Mouse (Mus musculus): ENCODE results near the gene Olfr190. TPM values are rescaled to one million over a fixed set of nuclear protein-coding genes. Genes with fewer than 3 reads are reported as not detected.
"Not testable (repeated sequence)": the region's sequence is repeated elsewhere in the genome, so short reads cannot be mapped to it uniquely, and the experiment has no call there.

Gene Olfr190
- polyA plus RNA-seq (2011; ENCODE audit: insufficient read depth, insufficient read length, low replicate concordance, missing spikeins), result 0.32 TPM in 1 of 2 replicates, not detected in the other

- H3K27ac ChIP-seq (ENCODE audit: control insufficient read depth, insufficient read depth, low read depth, low read length, poor library complexity), result no peak within 1 kb of the TSS
- TF ChIP-seq POLR2A (IDR thresholded peaks at IDR 0.05; ENCODE audit: borderline replicate concordance, control insufficient read depth, low read depth, low read length) (no peak), CTCF (IDR thresholded peaks at IDR 0.05; ENCODE audit: control insufficient read depth, insufficient read depth, low read length) (no peak)
- H3K4me3 ChIP-seq (replicated peaks; ENCODE audit: control insufficient read depth, low read depth, low read length), result no peak within 1 kb of the TSS
- WGBS, result 75% methylated on average over 5 of the region's 5 CpGs
- no peaks in the 10 kb centered on the region for H3K4me1 ChIP-seq (ENCODE audit: control insufficient read depth, insufficient read depth, low read length)
These were observed at the start of gene Olfr190 for GRCm38 (mm10) chr16:59077905-59078304. Olfr190 (minus strand) TSS chr16:59078005.

- no peaks in the 10 kb centered on the region for H3K4me1 ChIP-seq (ENCODE audit: control insufficient read depth, insufficient read depth, low read length)
- H3K27ac ChIP-seq (ENCODE audit: control insufficient read depth, insufficient read depth, low read depth, low read length, poor library complexity), result no peak within 1 kb of the TSS
- H3K4me3 ChIP-seq (replicated peaks; ENCODE audit: control insufficient read depth, low read depth, low read length), result no peak within 1 kb of the TSS
- no peak for TF ChIP-seq POLR2A (IDR thresholded peaks at IDR 0.05; ENCODE audit: borderline replicate concordance, control insufficient read depth, low read depth, low read length)
- no peak for TF ChIP-seq CTCF (IDR thresholded peaks at IDR 0.05; ENCODE audit: control insufficient read depth, insufficient read depth, low read length)
These were observed 43.2 kb upstream of the Olfr190 start, which contains the start of gene Olfr194 for GRCm38 (mm10) chr16:59120969-59121368. Olfr194 (minus strand) TSS chr16:59121069.

- 70% methylated on average over 1 of the region's 1 CpGs for WGBS
- Histone ChIP-seq H3K4me3 (replicated peaks; ENCODE audit: control insufficient read depth, low read depth, low read length) (no peak within 1 kb of the TSS), H3K4me1 (ENCODE audit: control insufficient read depth, insufficient read depth, low read length) (no peaks in the 10 kb centered on the region), H3K27ac (ENCODE audit: control insufficient read depth, insufficient read depth, low read depth, low read length, poor library complexity) (no peak within 1 kb of the TSS)
- TF ChIP-seq POLR2A (IDR thresholded peaks at IDR 0.05; ENCODE audit: borderline replicate concordance, control insufficient read depth, low read depth, low read length) (no peak), CTCF (IDR thresholded peaks at IDR 0.05; ENCODE audit: control insufficient read depth, insufficient read depth, low read length) (no peak)
These were observed 34.0 kb upstream of the Olfr190 start, which contains the start of gene Olfr193 for GRCm38 (mm10) chr16:59111781-59112180. Olfr193 (minus strand) TSS chr16:59111881.

- 50% methylated on average over 5 of the region's 5 CpGs for WGBS
These were observed 30.7 kb upstream of the Olfr190 start for GRCm38 (mm10) chr16:59108522-59108921.

GRCm38 (mm10) chr16:59105312-59105711 lies 27.5 kb upstream of the Olfr190 start:
- Histone ChIP-seq H3K4me1 (ENCODE audit: control insufficient read depth, insufficient read depth, low read length) (no peaks in the 10 kb centered on the region), H3K4me3 (replicated peaks; ENCODE audit: control insufficient read depth, low read depth, low read length) (no peak overlapping the region), H3K27ac (ENCODE audit: control insufficient read depth, insufficient read depth, low read depth, low read length, poor library complexity) (no peak overlapping the region)
- WGBS, result 64% methylated on average over 2 of the region's 2 CpGs
- TF ChIP-seq POLR2A (IDR thresholded peaks at IDR 0.05; ENCODE audit: borderline replicate concordance, control insufficient read depth, low read depth, low read length), result no peak
- TF ChIP-seq CTCF (IDR thresholded peaks at IDR 0.05; ENCODE audit: control insufficient read depth, insufficient read depth, low read length), result no peak

More at GRCm38 (mm10) chr16:59108522-59108921, 30.7 kb upstream of the Olfr190 start:
- H3K27ac ChIP-seq (ENCODE audit: control insufficient read depth, insufficient read depth, low read depth, low read length, poor library complexity); H3K4me1 ChIP-seq (ENCODE audit: control insufficient read depth, insufficient read depth, low read length); H3K4me3 ChIP-seq (replicated peaks; ENCODE audit: control insufficient read depth, low read depth, low read length): not testable (repeated sequence)

- not testable (repeated sequence) for H3K27ac ChIP-seq (ENCODE audit: control insufficient read depth, insufficient read depth, low read depth, low read length, poor library complexity); H3K4me3 ChIP-seq (replicated peaks; ENCODE audit: control insufficient read depth, low read depth, low read length); H3K4me1 ChIP-seq (ENCODE audit: control insufficient read depth, insufficient read depth, low read length)
- WGBS, result 42% methylated on average over 1 of the region's 1 CpGs
These were observed 11.9 kb upstream of the Olfr190 start, which contains the start of gene Olfr191 for GRCm38 (mm10) chr16:59089722-59090121. Olfr191 (minus strand) TSS chr16:59089822.

- H3K4me3 ChIP-seq (replicated peaks; ENCODE audit: control insufficient read depth, low read depth, low read length); H3K27ac ChIP-seq (ENCODE audit: control insufficient read depth, insufficient read depth, low read depth, low read length, poor library complexity); H3K4me1 ChIP-seq (ENCODE audit: control insufficient read depth, insufficient read depth, low read length): not testable (repeated sequence)
- 64% methylated on average over 2 of the region's 2 CpGs for WGBS
These were observed 3.3 kb upstream of the Olfr190 start for GRCm38 (mm10) chr16:59081113-59081512.

GRCm38 (mm10) chr16:59073520-59073919 lies 4.3 kb downstream of the Olfr190 start:
- TF ChIP-seq CTCF (IDR thresholded peaks at IDR 0.05; ENCODE audit: control insufficient read depth, insufficient read depth, low read length) (no peak), POLR2A (IDR thresholded peaks at IDR 0.05; ENCODE audit: borderline replicate concordance, control insufficient read depth, low read depth, low read length) (no peak)
- WGBS, result 78% methylated on average over 1 of the region's 1 CpGs
- no peaks in the 10 kb centered on the region for H3K4me1 ChIP-seq (ENCODE audit: control insufficient read depth, insufficient read depth, low read length)
- H3K27ac ChIP-seq (ENCODE audit: control insufficient read depth, insufficient read depth, low read depth, low read length, poor library complexity), result no peak overlapping the region
- no peak overlapping the region for H3K4me3 ChIP-seq (replicated peaks; ENCODE audit: control insufficient read depth, low read depth, low read length)

- no peaks in the 10 kb centered on the region for H3K4me1 ChIP-seq (ENCODE audit: control insufficient read depth, insufficient read depth, low read length)
- no peak overlapping the region for H3K27ac ChIP-seq (ENCODE audit: control insufficient read depth, insufficient read depth, low read depth, low read length, poor library complexity)
- H3K4me3 ChIP-seq (replicated peaks; ENCODE audit: control insufficient read depth, low read depth, low read length), result no peak overlapping the region
- TF ChIP-seq CTCF (IDR thresholded peaks at IDR 0.05; ENCODE audit: control insufficient read depth, insufficient read depth, low read length) (no peak), POLR2A (IDR thresholded peaks at IDR 0.05; ENCODE audit: borderline replicate concordance, control insufficient read depth, low read depth, low read length) (no peak)
These were observed 6.0 kb downstream of the Olfr190 start for GRCm38 (mm10) chr16:59071755-59072154.

GRCm38 (mm10) chr16:59062411-59062810 lies 15.4 kb downstream of the Olfr190 start:
- H3K4me1 ChIP-seq (ENCODE audit: control insufficient read depth, insufficient read depth, low read length); H3K4me3 ChIP-seq (replicated peaks; ENCODE audit: control insufficient read depth, low read depth, low read length); H3K27ac ChIP-seq (ENCODE audit: control insufficient read depth, insufficient read depth, low read depth, low read length, poor library complexity): not testable (repeated sequence)
- 63% methylated on average over 3 of the region's 3 CpGs for WGBS

- not testable (repeated sequence) for H3K4me1 ChIP-seq (ENCODE audit: control insufficient read depth, insufficient read depth, low read length); H3K27ac ChIP-seq (ENCODE audit: control insufficient read depth, insufficient read depth, low read depth, low read length, poor library complexity); H3K4me3 ChIP-seq (replicated peaks; ENCODE audit: control insufficient read depth, low read depth, low read length)
- 73% methylated on average over 2 of the region's 2 CpGs for WGBS
These were observed 28.5 kb downstream of the Olfr190 start for GRCm38 (mm10) chr16:59049286-59049685.

Measured in bone marrow, adult 2 months (tissue).